Mouse (Mus musculus): ENCODE data around the gene Glipr1. TPM values are rescaled to one million over a fixed set of nuclear protein-coding genes. Genes with fewer than 3 reads are reported as not detected.
"Not testable (repeated sequence)": the region's sequence is repeated elsewhere in the genome, so short reads cannot be mapped to it uniquely, and the experiment has no call there.

Glipr1 gene
- 1.4 and 3.9 TPM in 2 replicates for polyA plus RNA-seq (2015; fragmentation: Nextera tagmentation; extraction: Ambion mirVana)

DNA sequence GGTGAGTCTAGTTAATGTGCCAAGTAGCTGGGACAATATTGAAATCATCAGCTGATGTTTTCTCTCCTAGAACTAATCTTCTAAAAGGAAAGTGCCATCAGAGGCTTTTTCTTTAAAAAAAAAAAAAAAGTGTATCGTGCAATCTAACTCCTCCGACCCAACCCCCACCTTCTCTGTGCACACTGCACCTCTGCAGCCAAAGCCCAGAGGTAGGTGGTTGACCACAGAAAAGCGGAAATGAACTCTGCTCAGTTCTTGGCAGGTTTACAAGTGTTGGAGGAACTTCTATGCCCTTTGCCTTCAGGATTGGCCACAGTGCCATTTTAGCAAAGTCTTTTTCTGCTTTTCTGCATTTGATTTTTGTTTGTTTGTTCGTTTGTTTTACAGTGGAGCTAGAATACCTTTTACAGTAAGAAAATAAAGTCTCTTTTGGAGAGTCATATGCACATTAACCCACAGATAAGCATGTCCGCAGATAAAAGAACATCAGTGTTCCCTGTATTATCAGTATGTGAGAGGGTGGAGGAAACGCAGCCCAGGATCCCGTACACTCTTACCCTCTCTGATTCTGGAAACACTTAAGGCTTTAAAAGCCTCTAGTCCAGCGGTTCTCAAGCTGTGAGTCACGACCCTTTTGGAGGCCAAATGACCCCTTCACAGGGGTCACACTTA lies at the start of gene Glipr1:
Gene Glipr1, minus strand, starts transcription at position 88 of the 672 bp plus-strand sequence.
- Histone ChIP-seq H3K36me3 (no peaks in the 10 kb centered on the region), H3K4me3 (replicated peaks) (no peak within 1 kb of the TSS), H3K4me2 (no peak within 1 kb of the TSS), H3K27ac (replicated peaks) (no peak within 1 kb of the TSS), H3K9ac (replicated peaks) (no peak within 1 kb of the TSS), H3K9me3 (replicated peaks) (no peaks in the 10 kb centered on the region), H3K4me1 (no peaks in the 10 kb centered on the region), H3K27me3 (replicated peaks) (no peaks in the 10 kb centered on the region)
- 81% methylated on average over 9 of the region's 9 CpGs for WGBS
- ATAC-seq (ENCODE audit: low FRiP score): no peak

- not testable (repeated sequence) for ATAC-seq (ENCODE audit: low FRiP score)
Measured at GRCm38 (mm10) chr10:112051956-112052355, 49.5 kb upstream of the Glipr1 start.

DNA sequence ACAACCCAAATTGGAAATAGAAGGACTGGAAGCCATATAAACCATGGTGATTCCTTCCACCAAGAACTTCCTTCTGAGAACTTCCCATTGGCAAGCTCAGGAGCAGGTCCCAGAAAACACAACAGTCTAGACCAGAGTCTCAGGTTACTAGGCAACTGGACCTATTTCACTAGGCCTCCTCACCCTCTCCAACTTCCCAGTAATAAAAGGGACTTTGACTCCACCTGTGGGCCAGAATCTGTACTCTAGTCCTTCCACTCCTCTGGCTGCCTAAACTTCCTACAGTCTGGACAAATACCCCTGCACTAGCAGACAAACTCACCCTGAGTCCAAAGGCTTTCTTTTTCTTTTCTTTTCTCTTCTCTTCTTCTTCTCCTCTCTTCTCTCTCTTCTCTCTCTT lies 48.8 kb upstream of the Glipr1 start:
- Histone ChIP-seq H3K27me3 (replicated peaks) (no peaks in the 10 kb centered on the region), H3K4me2 (no peak overlapping the region), H3K4me1 (no peaks in the 10 kb centered on the region), H3K4me3 (replicated peaks) (no peak overlapping the region), H3K27ac (replicated peaks) (no peak overlapping the region), H3K9ac (replicated peaks) (no peak overlapping the region), H3K36me3 (no peaks in the 10 kb centered on the region), H3K9me3 (replicated peaks) (no peaks in the 10 kb centered on the region)
- no peak for ATAC-seq (ENCODE audit: low FRiP score)

More at GRCm38 (mm10) chr10:112051956-112052355, 49.5 kb upstream of the Glipr1 start:
- H3K9me3 ChIP-seq (replicated peaks); H3K36me3 ChIP-seq; H3K4me2 ChIP-seq; H3K4me1 ChIP-seq; H3K9ac ChIP-seq (replicated peaks); H3K4me3 ChIP-seq (replicated peaks); H3K27ac ChIP-seq (replicated peaks); H3K27me3 ChIP-seq (replicated peaks): not testable (repeated sequence)
- WGBS: 77% methylated on average over 2 of the region's 2 CpGs

GRCm38 (mm10) chr10:112044283-112044682 lies 41.9 kb upstream of the Glipr1 start:
- H3K27ac ChIP-seq (replicated peaks); H3K9ac ChIP-seq (replicated peaks); ATAC-seq (ENCODE audit: low FRiP score); H3K4me1 ChIP-seq; H3K36me3 ChIP-seq; H3K27me3 ChIP-seq (replicated peaks); H3K9me3 ChIP-seq (replicated peaks): not testable (repeated sequence)
- Histone ChIP-seq H3K4me2 (peak overlapping the region; percentile 46), H3K4me3 (replicated peaks) (0 out of 2 replicates have a peak overlapping the region, but pooled peaks have one; percentile 5)
- WGBS: 41% methylated on average over 14 of the region's 14 CpGs

DNA sequence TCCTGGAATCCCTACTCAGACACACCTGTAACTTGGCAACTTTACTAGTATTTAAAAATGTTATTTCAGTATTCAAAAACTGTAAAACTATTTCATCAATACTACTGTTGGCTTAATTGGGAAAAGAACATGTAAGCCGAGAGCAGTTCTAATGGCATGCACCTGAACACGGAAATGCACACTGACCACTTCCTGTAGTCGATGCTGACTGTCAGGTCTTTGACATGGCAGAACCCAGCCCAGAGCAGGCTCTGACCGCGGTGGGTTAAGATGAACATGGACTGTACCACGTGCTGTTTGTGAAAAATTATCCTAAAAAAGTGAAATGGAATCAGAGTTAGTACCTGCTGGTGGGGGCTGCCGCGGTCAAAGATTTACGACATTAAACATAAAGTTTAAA lies 41.1 kb upstream of the Glipr1 start:
- not testable (repeated sequence) for H3K4me3 ChIP-seq (replicated peaks); H3K9ac ChIP-seq (replicated peaks); H3K9me3 ChIP-seq (replicated peaks); H3K27ac ChIP-seq (replicated peaks); H3K4me1 ChIP-seq; H3K27me3 ChIP-seq (replicated peaks); ATAC-seq (ENCODE audit: low FRiP score); H3K4me2 ChIP-seq; H3K36me3 ChIP-seq
- WGBS: 78% methylated on average over 9 of the region's 9 CpGs

DNA sequence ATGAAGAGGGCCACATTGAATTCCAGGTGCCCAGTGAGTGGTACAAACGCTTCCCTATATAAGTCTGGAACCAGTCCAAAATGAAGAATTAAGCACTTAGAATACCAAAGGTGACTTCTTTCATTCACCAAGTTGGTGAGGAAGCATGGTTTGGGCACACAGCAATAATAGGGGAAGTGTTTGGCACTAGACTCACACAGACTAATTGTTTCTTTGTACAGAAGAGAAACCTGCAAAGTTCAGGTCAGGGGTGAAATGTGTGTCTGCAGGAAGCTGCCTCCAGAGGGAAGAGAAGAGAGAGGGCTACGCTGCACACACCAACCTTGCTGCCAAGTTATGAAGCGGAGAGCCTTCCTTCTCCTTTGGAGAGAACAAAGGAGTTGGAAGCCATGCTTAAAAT lies 26.3 kb upstream of the Glipr1 start:
- WGBS: 74% methylated on average over 3 of the region's 3 CpGs
- not testable (repeated sequence) for ATAC-seq (ENCODE audit: low FRiP score); H3K4me3 ChIP-seq (replicated peaks)

DNA sequence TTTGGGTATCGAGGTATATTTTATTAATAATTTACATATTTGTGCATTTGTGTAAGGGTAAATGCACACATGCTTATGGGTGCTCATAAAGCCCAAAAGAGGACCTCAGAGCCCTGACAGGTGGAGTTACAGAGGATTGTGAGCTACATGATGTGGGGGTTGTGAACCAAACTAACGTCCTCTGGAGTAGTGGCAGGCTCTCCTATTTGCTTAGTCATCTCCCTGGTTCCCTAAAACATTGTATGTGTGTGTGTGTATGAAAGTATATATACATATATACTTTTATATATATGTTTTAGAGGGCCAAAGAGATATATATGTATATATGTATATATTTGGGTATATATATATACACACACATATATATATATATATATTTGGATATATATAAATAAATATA lies 21.2 kb upstream of the Glipr1 start:
- H3K27ac ChIP-seq (replicated peaks): no peak overlapping the region
- no peaks in the 10 kb centered on the region for H3K4me1 ChIP-seq
- no peak for ATAC-seq (ENCODE audit: low FRiP score)
- H3K9ac ChIP-seq (replicated peaks): no peak overlapping the region
- H3K9me3 ChIP-seq (replicated peaks): no peaks in the 10 kb centered on the region
- no peaks in the 10 kb centered on the region for H3K36me3 ChIP-seq
- H3K4me3 ChIP-seq (replicated peaks): no peak overlapping the region
- no peaks in the 10 kb centered on the region for H3K27me3 ChIP-seq (replicated peaks)
- H3K4me2 ChIP-seq: no peak overlapping the region
- WGBS: 85% methylated on average over 2 of the region's 2 CpGs

More for the DNA sequence above, 26.3 kb upstream of the Glipr1 start:
- not testable (repeated sequence) for H3K27ac ChIP-seq (replicated peaks); H3K27me3 ChIP-seq (replicated peaks); H3K36me3 ChIP-seq; H3K4me2 ChIP-seq; H3K9me3 ChIP-seq (replicated peaks); H3K4me1 ChIP-seq; H3K9ac ChIP-seq (replicated peaks)

DNA sequence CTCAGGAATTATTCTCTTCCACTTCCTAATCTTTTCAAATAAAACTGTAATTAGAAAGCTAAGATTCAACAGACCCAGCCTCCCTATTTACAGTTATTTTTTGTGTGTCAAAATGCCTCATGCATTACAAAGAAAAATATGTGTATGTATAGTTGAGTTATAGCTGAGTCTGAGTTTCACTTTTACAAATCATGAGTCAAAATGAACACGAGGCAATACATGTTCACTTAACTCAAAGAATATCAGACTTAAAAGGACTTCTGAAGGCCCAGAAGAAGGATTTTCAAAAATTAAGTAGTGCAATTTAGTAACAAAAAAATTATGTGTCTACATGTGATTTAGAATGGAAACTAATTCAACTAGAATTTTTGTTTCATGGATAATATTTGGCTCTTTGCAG lies 7.1 kb upstream of the Glipr1 start:
- H3K4me1 ChIP-seq; H3K9me3 ChIP-seq (replicated peaks); ATAC-seq (ENCODE audit: low FRiP score); H3K9ac ChIP-seq (replicated peaks); H3K27ac ChIP-seq (replicated peaks); H3K27me3 ChIP-seq (replicated peaks); H3K4me3 ChIP-seq (replicated peaks); H3K4me2 ChIP-seq; H3K36me3 ChIP-seq: not testable (repeated sequence)
- 79% methylated on average over 1 of the region's 1 CpGs for WGBS

- no peaks in the 10 kb centered on the region for H3K4me1 ChIP-seq
- WGBS: 87% methylated on average over 9 of the region's 9 CpGs
- no peak for ATAC-seq (ENCODE audit: low FRiP score)
- no peak overlapping the region for H3K4me2 ChIP-seq
- H3K27me3 ChIP-seq (replicated peaks): no peaks in the 10 kb centered on the region
- H3K4me3 ChIP-seq (replicated peaks): no peak overlapping the region
- no peak overlapping the region for H3K27ac ChIP-seq (replicated peaks)
- no peak overlapping the region for H3K9ac ChIP-seq (replicated peaks)
- H3K9me3 ChIP-seq (replicated peaks): no peaks in the 10 kb centered on the region
- no peaks in the 10 kb centered on the region for H3K36me3 ChIP-seq
Measured at GRCm38 (mm10) chr10:112001756-112002520, 493 bp downstream of the Glipr1 start.

DNA sequence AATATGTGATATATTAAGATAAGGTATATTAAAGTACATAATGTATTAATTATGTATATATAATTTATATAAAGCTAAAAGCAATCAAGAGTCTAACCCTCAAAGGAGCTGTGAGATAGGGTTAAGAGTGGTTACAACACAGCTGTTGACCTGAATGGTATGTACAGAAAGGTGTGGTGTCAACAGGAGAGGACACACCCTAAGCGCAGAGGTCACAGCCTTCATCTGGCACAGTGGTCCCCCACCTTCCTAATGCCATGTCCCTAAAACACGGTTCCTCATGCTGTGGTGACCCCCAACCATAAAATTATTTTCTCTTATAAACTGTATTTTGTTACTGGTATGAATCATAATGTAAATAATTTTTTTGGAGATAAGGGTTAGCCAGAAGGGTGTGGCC lies 1.1 kb downstream of the Glipr1 start:
- Histone ChIP-seq H3K4me1 (no peaks in the 10 kb centered on the region), H3K9me3 (replicated peaks) (no peaks in the 10 kb centered on the region), H3K27ac (replicated peaks) (no peak overlapping the region), H3K4me3 (replicated peaks) (no peak overlapping the region), H3K36me3 (no peaks in the 10 kb centered on the region), H3K4me2 (no peak overlapping the region), H3K27me3 (replicated peaks) (no peaks in the 10 kb centered on the region), H3K9ac (replicated peaks) (no peak overlapping the region)
- ATAC-seq (ENCODE audit: low FRiP score): no peak
- 88% methylated on average over 2 of the region's 2 CpGs for WGBS

- ATAC-seq (ENCODE audit: low FRiP score): no peak
- no peaks in the 10 kb centered on the region for H3K36me3 ChIP-seq
- no peaks in the 10 kb centered on the region for H3K9me3 ChIP-seq (replicated peaks)
- no peaks in the 10 kb centered on the region for H3K27me3 ChIP-seq (replicated peaks)
- H3K4me2 ChIP-seq: no peak overlapping the region
- H3K4me1 ChIP-seq: no peaks in the 10 kb centered on the region
- no peak overlapping the region for H3K27ac ChIP-seq (replicated peaks)
- 94% methylated on average over 5 of the region's 5 CpGs for WGBS
- H3K9ac ChIP-seq (replicated peaks): no peak overlapping the region
- H3K4me3 ChIP-seq (replicated peaks): no peak overlapping the region
Measured at GRCm38 (mm10) chr10:112000568-112000967, 1.9 kb downstream of the Glipr1 start.

GRCm38 (mm10) chr10:111999765-112000164 lies 2.7 kb downstream of the Glipr1 start:
- no peak overlapping the region for H3K4me2 ChIP-seq
- no peaks in the 10 kb centered on the region for H3K27me3 ChIP-seq (replicated peaks)
- H3K27ac ChIP-seq (replicated peaks): no peak overlapping the region
- H3K9ac ChIP-seq (replicated peaks): no peak overlapping the region
- WGBS: 65% methylated on average over 3 of the region's 3 CpGs
- ATAC-seq (ENCODE audit: low FRiP score): no peak
- no peaks in the 10 kb centered on the region for H3K4me1 ChIP-seq
- no peaks in the 10 kb centered on the region for H3K36me3 ChIP-seq
- no peak overlapping the region for H3K4me3 ChIP-seq (replicated peaks)
- H3K9me3 ChIP-seq (replicated peaks): no peaks in the 10 kb centered on the region
